Comparison of ENCODE assay signal across 8 mouse cellular contexts in genomic region chr16:17758902-17759301, GRCm38 (mm10). TPM values are rescaled to one million over a fixed set of nuclear protein-coding genes. Genes with fewer than 3 reads are reported as not detected.
A peak's percentile ranks its signal among the peaks of the same experiment; 100 is the strongest.
DNase-seq lines count a peak whose midpoint lies in the region; ATAC-seq and TF ChIP-seq lines count a peak whose summit lies in the region.

No protein-coding gene starts in this region.

- H3K4me2 ChIP-seq in heart, embryonic 14.5 days (ENCODE audit: low read length) = peak overlapping the region; percentile 96
- H3K4me2 ChIP-seq in forebrain, embryonic 15.5 days (replicated peaks) = peak overlapping the region; percentile 74
- H3K4me2 ChIP-seq in midbrain, postnatal 0 days (ENCODE audit: low read depth, low read length, poor library complexity, severe bottlenecking) = peak overlapping the region; percentile 80

- TF ChIP-seq CTCF in midbrain, postnatal 0 days (IDR thresholded peaks at IDR 0.05) = no peak

- peak overlapping the region; percentile 46 to 67 for H3K4me3 ChIP-seq in heart, embryonic 14.5 days (ENCODE audit: control insufficient read depth in 1 of 2, insufficient read depth in 1 of 2, low read depth in 1 of 2, low read length in 2 of 2)
- H3K4me3 ChIP-seq in forebrain, embryonic 15.5 days = peak overlapping the region; percentile 60
- peak overlapping the region; percentile 72 for H3K4me3 ChIP-seq in midbrain, postnatal 0 days (ENCODE audit: low read depth, low read length)

- peak overlapping the region; percentile 93 for H3K9ac ChIP-seq in heart, embryonic 14.5 days (ENCODE audit: low read length)
- H3K9ac ChIP-seq in forebrain, embryonic 15.5 days (replicated peaks) = peak overlapping the region; percentile 80
- peak overlapping the region; percentile 92 for H3K9ac ChIP-seq in midbrain, postnatal 0 days (replicated peaks; ENCODE audit: low read length, poor library complexity, severe bottlenecking)

- no peak for DNase-seq in heart, postnatal 4 days
- DNase-seq in kidney, postnatal 10 days = peak; percentile 34
- no peak for DNase-seq in midbrain, postnatal 0 days (ENCODE audit: low spot score)
- no peak for DNase-seq in retina, embryonic 14.5 days (ENCODE audit: low spot score)
- DNase-seq in right cerebral cortex, postnatal 25 days = no peak
- DNase-seq in layer of hippocampus, adult 8-10 months (ENCODE audit: low spot score in 2 of 2) = no peak

- ATAC-seq in heart, embryonic 14.5 days (ENCODE audit: insufficient number of reproducible peaks, insufficient read depth, low FRiP score, low read depth) = no peak
- no peak for ATAC-seq in forebrain, embryonic 15.5 days (replicated peaks)
- ATAC-seq in midbrain, postnatal 0 days (ENCODE audit: low FRiP score) = no peak; the same call in 1 of the 2 replicates

- H3K27ac ChIP-seq in heart, embryonic 14.5 days (replicated peaks in 1 of 2; ENCODE audit: control insufficient read depth in 1 of 2, insufficient read depth in 1 of 2, low read depth in 2 of 2, low read length in 2 of 2) = peak overlapping the region; percentile 51 to 72
- peak overlapping the region; percentile 65 for H3K27ac ChIP-seq in forebrain, embryonic 15.5 days (replicated peaks)
- H3K27ac ChIP-seq in midbrain, postnatal 0 days (ENCODE audit: low read depth, low read length) = peak overlapping the region; percentile 89

- H3K4me1 ChIP-seq in heart, embryonic 14.5 days (ENCODE audit: control insufficient read depth in 2 of 2, insufficient read depth in 2 of 2, low read length in 2 of 2) = peaks cover 2 to 17% of the 10 kb centered on the region in 2 experiments; a peak in 3 of 4 replicates
- peaks cover 34% of the 10 kb centered on the region for H3K4me1 ChIP-seq in forebrain, embryonic 15.5 days
- peaks cover 15% of the 10 kb centered on the region for H3K4me1 ChIP-seq in midbrain, postnatal 0 days (ENCODE audit: insufficient read depth, low read length)

- peaks cover 5% of the 10 kb centered on the region; the same call in 1 of the 2 replicates for H3K36me3 ChIP-seq in heart, embryonic 14.5 days (ENCODE audit: control insufficient read depth, insufficient read depth, low read length)
- H3K36me3 ChIP-seq in forebrain, embryonic 15.5 days = no peaks in the 10 kb centered on the region
- no peaks in the 10 kb centered on the region for H3K36me3 ChIP-seq in midbrain, postnatal 0 days (ENCODE audit: insufficient read depth, low read length)

- no peaks in the 10 kb centered on the region for H3K27me3 ChIP-seq in heart, embryonic 14.5 days (ENCODE audit: control insufficient read depth, insufficient read depth, low read length)
- no peaks in the 10 kb centered on the region for H3K27me3 ChIP-seq in forebrain, embryonic 15.5 days
- H3K27me3 ChIP-seq in midbrain, postnatal 0 days (ENCODE audit: insufficient read depth, low read length) = no peaks in the 10 kb centered on the region

- no peaks in the 10 kb centered on the region for H3K9me3 ChIP-seq in heart, embryonic 14.5 days (ENCODE audit: control insufficient read depth, low read length)
- no peaks in the 10 kb centered on the region for H3K9me3 ChIP-seq in forebrain, embryonic 15.5 days
- H3K9me3 ChIP-seq in midbrain, postnatal 0 days (ENCODE audit: low read length) = no peaks in the 10 kb centered on the region

- WGBS in heart, embryonic 14.5 days = 36% methylated on average over 9 of the region's 9 CpGs
- 56% methylated on average over 9 of the region's 9 CpGs for WGBS in forebrain, embryonic 15.5 days
- whole genome bisulfite sequencing in midbrain, postnatal 0 days = 48% methylated on average over 9 of the region's 9 CpGs

RNA-seq across cellular contexts. Expression of gene Klhl22, which starts 0.5 kb away (rescaled TPM):
- 42.0 and 43.6 TPM in 2 replicates for polyA plus RNA-seq in heart, embryonic 14.5 days (2014; fragmentation: Nextera tagmentation; extraction: Ambion mirVana)
- 10 to 100 TPM; 24.6 to 25.1 TPM for total RNA-seq in heart, postnatal 4 days (2021)
- 69.7 and 72.1 TPM in 2 replicates for polyA plus RNA-seq in forebrain, embryonic 15.5 days (2015; fragmentation: Nextera tagmentation; extraction: Ambion mirVana)
- total RNA-seq in midbrain, postnatal 0 days (2014; rRNA removed) = 150 and 156 TPM in 2 replicates
- 79.3 and 82.6 TPM in 2 replicates for polyA plus RNA-seq in midbrain, postnatal 0 days (2015; fragmentation: Nextera tagmentation; extraction: Ambion mirVana)
- total RNA-seq in layer of hippocampus, adult 8-10 months (2022) = 100 to 1,000 TPM in 2 of 4 experiments, 10 to 100 TPM in 2; 95.8 to 105 (median 101) TPM

RNA-seq across cellular contexts. Expression of gene Med15, which starts 26.2 kb away (rescaled TPM):
- 26.8 and 31.6 TPM in 2 replicates for polyA plus RNA-seq in heart, embryonic 14.5 days (2014; fragmentation: Nextera tagmentation; extraction: Ambion mirVana)
- total RNA-seq in heart, postnatal 4 days (2021) = 10 to 100 TPM; 40.4 to 44.4 TPM
- polyA plus RNA-seq in forebrain, embryonic 15.5 days (2015; fragmentation: Nextera tagmentation; extraction: Ambion mirVana) = 44.9 and 48.2 TPM in 2 replicates
- total RNA-seq in midbrain, postnatal 0 days (2014; rRNA removed) = 58.3 and 60.7 TPM in 2 replicates
- 43.0 and 49.3 TPM in 2 replicates for polyA plus RNA-seq in midbrain, postnatal 0 days (2015; fragmentation: Nextera tagmentation; extraction: Ambion mirVana)
- total RNA-seq in layer of hippocampus, adult 8-10 months (2022) = 10 to 100 TPM; 72.6 to 84.6 (median 78.3) TPM

RNA-seq across cellular contexts. Expression of gene Scarf2, which starts 38.2 kb away (rescaled TPM):
- 7.9 and 11.1 TPM in 2 replicates for polyA plus RNA-seq in heart, embryonic 14.5 days (2014; fragmentation: Nextera tagmentation; extraction: Ambion mirVana)
- total RNA-seq in heart, postnatal 4 days (2021) = 10 to 100 TPM; 16.6 to 17.7 TPM
- 1.3 TPM in 2 replicates for polyA plus RNA-seq in forebrain, embryonic 15.5 days (2015; fragmentation: Nextera tagmentation; extraction: Ambion mirVana)
- 8.5 and 12.6 TPM in 2 replicates for total RNA-seq in midbrain, postnatal 0 days (2014; rRNA removed)
- 2.1 and 2.4 TPM in 2 replicates for polyA plus RNA-seq in midbrain, postnatal 0 days (2015; fragmentation: Nextera tagmentation; extraction: Ambion mirVana)
- 1 to 10 TPM; 1.9 to 4.7 (median 3.0) TPM for total RNA-seq in layer of hippocampus, adult 8-10 months (2022)
